Mouse (Mus musculus) CH12F3 (cell line): ENCODE measurements around the gene Sik3.
"Not testable (repeated sequence)": the region's sequence is repeated elsewhere in the genome, so short reads cannot be mapped to it uniquely, and the experiment has no call there.

ENCODE experiments used
- in situ Hi-C: fragments of 300-500 bp; cut with MboI; formaldehyde crosslinking; loops from 2 replicates; pipeline ENCODE4 v1.14.3; 2020; ENCODE audit warnings: low sequenced_read_pairs

The Sik3 gene

GRCm38 (mm10) chr9:46099107-46099506 is 86.5 kb downstream of the Sik3 start:
- in situ Hi-C loops = no loop called here

- in situ Hi-C loops = no loop called here
Observed at GRCm38 (mm10) chr9:46103154-46103553, 90.5 kb downstream of the Sik3 start.

GRCm38 (mm10) chr9:46106105-46106504 is 93.5 kb downstream of the Sik3 start:
- in situ Hi-C loops = no loop called here

- in situ Hi-C loops = no loop called here
Observed at GRCm38 (mm10) chr9:46110648-46111047, 98.0 kb downstream of the Sik3 start.

- in situ Hi-C loops = no loop called here
Observed at GRCm38 (mm10) chr9:46111334-46111733, 98.7 kb downstream of the Sik3 start.

GRCm38 (mm10) chr9:46112246-46112645 is 99.6 kb downstream of the Sik3 start:
- in situ Hi-C loops = no loop called here

GRCm38 (mm10) chr9:46118844-46119385 is 106.3 kb downstream of the Sik3 start:
- in situ Hi-C loops = no loop called here

GRCm38 (mm10) chr9:46119943-46120441 is 107.4 kb downstream of the Sik3 start:
- in situ Hi-C loops = no loop called here

- in situ Hi-C loops = no loop called here
Observed at GRCm38 (mm10) chr9:46120468-46121253, 108.0 kb downstream of the Sik3 start.

- in situ Hi-C loops = no loop called here
Observed at GRCm38 (mm10) chr9:46121486-46121885, 108.9 kb downstream of the Sik3 start.

GRCm38 (mm10) chr9:46122731-46123130 is 110.1 kb downstream of the Sik3 start:
- in situ Hi-C loops = no loop called here

GRCm38 (mm10) chr9:46126295-46126694 is 113.7 kb downstream of the Sik3 start:
- in situ Hi-C loops = no loop called here

- in situ Hi-C loops = no loop called here
Observed at GRCm38 (mm10) chr9:46127326-46127725, 114.7 kb downstream of the Sik3 start.

- in situ Hi-C loops = no loop called here
Observed at GRCm38 (mm10) chr9:46129241-46129640, 116.6 kb downstream of the Sik3 start.

GRCm38 (mm10) chr9:46132821-46133220 is 120.2 kb downstream of the Sik3 start:
- in situ Hi-C loops = not testable (repeated sequence)

GRCm38 (mm10) chr9:46138831-46139230 is 126.2 kb downstream of the Sik3 start:
- in situ Hi-C loops = no loop called here

- in situ Hi-C loops = no loop called here
Observed at GRCm38 (mm10) chr9:46140811-46141210, 128.2 kb downstream of the Sik3 start.

GRCm38 (mm10) chr9:46142031-46142430 is 129.4 kb downstream of the Sik3 start:
- in situ Hi-C loops = no loop called here

- in situ Hi-C loops = no loop called here
Observed at GRCm38 (mm10) chr9:46142492-46142891, 129.9 kb downstream of the Sik3 start.

- in situ Hi-C loops = no loop called here
Observed at GRCm38 (mm10) chr9:46144976-46145375, 132.4 kb downstream of the Sik3 start.

GRCm38 (mm10) chr9:46146437-46146836 is 133.8 kb downstream of the Sik3 start:
- in situ Hi-C loops = no loop called here

- in situ Hi-C loops = no loop called here
Observed at GRCm38 (mm10) chr9:46148723-46149122, 136.1 kb downstream of the Sik3 start.
